Mouse (Mus musculus): ENCODE results near the gene Wdr83. TPM values are rescaled to one million over a fixed set of nuclear protein-coding genes. Genes with fewer than 3 reads are reported as not detected.

The Wdr83 gene
- total RNA-seq, 2 experiments from 2014 or later: 13.2 to 15.1 TPM

Small RNA genes within 50 kb of the gene (microRNA-seq; reads per million reads assigned to microRNA genes)
- 0 to 0.32 reads per million in 2 experiments for gene Gm23388
- 0 reads per million in 2 experiments for gene Mir7070

Other genes with a start within 250 kb of the Wdr83 start
- 10 to 100 TPM; 28.4 to 28.8 TPM for gene Gadd45gip1, start 249.8 kb downstream of the Wdr83 start, total RNA-seq (2021)
- gene Rad23a, start 240.6 kb downstream of the Wdr83 start, total RNA-seq (2021): 100 to 1,000 TPM; 122 to 124 TPM
- 100 to 1,000 TPM; 197 to 229 TPM for gene Calr, start 234.4 kb downstream of the Wdr83 start, total RNA-seq (2021)
- 10 to 100 TPM; 24.8 to 25.5 TPM for gene Farsa, start 224.3 kb downstream of the Wdr83 start, total RNA-seq (2021)
- 1 to 10 TPM; 2.1 to 2.6 TPM for gene Syce2, start 209.2 kb downstream of the Wdr83 start, total RNA-seq (2021)
- 10 to 100 TPM; 23.3 to 30.0 TPM for gene Gcdh, start 187.4 kb downstream of the Wdr83 start, total RNA-seq (2021)
- gene Klf1, start 179.4 kb downstream of the Wdr83 start, total RNA-seq (2021): under 1 TPM in 1 of 2 experiments, not detected in 1; 0.23 TPM
- gene Dnase2a, start 172.7 kb downstream of the Wdr83 start, total RNA-seq (2021): 1 to 10 TPM; 5.7 to 6.9 TPM
- under 1 TPM in 1 of 2 experiments, not detected in 1; 0.07 TPM for gene Mast1, start 143.9 kb downstream of the Wdr83 start, total RNA-seq (2021)
- gene Rtbdn, start 134.3 kb downstream of the Wdr83 start, total RNA-seq (2021): not detected
- not detected for gene Gm49661, start 111.9 kb downstream of the Wdr83 start, total RNA-seq (2021)
- gene Prdx2, start 111.7 kb downstream of the Wdr83 start, total RNA-seq (2021): 100 to 1,000 TPM; 224 to 248 TPM
- 10 to 100 TPM; 22.6 to 28.4 TPM for gene Rnaseh2a, start 111.5 kb downstream of the Wdr83 start, total RNA-seq (2021)
- gene Junb, start 102.6 kb downstream of the Wdr83 start, total RNA-seq (2021): 1 to 10 TPM; 6.2 to 6.3 TPM
- 1 to 10 TPM; 1.4 to 1.5 TPM for gene Hook2, start 90.7 kb downstream of the Wdr83 start, total RNA-seq (2021)
- gene Best2, start 66.8 kb downstream of the Wdr83 start, total RNA-seq (2021): not detected
- gene Asna1, start 56.0 kb downstream of the Wdr83 start, total RNA-seq (2021): 10 to 100 TPM; 44.3 to 44.9 TPM
- 10 to 100 TPM; 77.5 to 92.1 TPM for gene Trir, start 54.5 kb downstream of the Wdr83 start, total RNA-seq (2021)
- gene Tnpo2, start 44.4 kb downstream of the Wdr83 start, total RNA-seq (2021): 10 to 100 TPM; 24.6 to 27.9 TPM
- 1 to 10 TPM; 3.6 to 4.7 TPM for gene Fbxw9, start 21.3 kb downstream of the Wdr83 start, total RNA-seq (2021)
- not detected for gene Gm5741, start 13.3 kb downstream of the Wdr83 start, total RNA-seq (2021)
- 10 to 100 TPM; 18.2 to 20.2 TPM for gene Dhps, start 9.5 kb downstream of the Wdr83 start, total RNA-seq (2021)
- 10 to 100 TPM; 45.3 to 46.2 TPM for gene Wdr83os, start 566 bp downstream of the Wdr83 start, total RNA-seq (2021)
- gene Man2b1, start 2.0 kb upstream of the Wdr83 start, total RNA-seq (2021): 10 to 100 TPM; 13.6 to 14.0 TPM
- under 1 TPM; 0.86 to 0.92 TPM for gene Zfp791, start 41.8 kb upstream of the Wdr83 start, total RNA-seq (2021)
- not detected for gene Cks1brt, start 70.6 kb upstream of the Wdr83 start, total RNA-seq (2021)
- gene Olfr371, start 144.7 kb upstream of the Wdr83 start, total RNA-seq (2021): not detected
- 1 to 10 TPM; 7.2 to 9.5 TPM for gene Orc6, start 218.3 kb upstream of the Wdr83 start, total RNA-seq (2021)
- 10 to 100 TPM; 51.5 to 52.4 TPM for gene Vps35, start 218.5 kb upstream of the Wdr83 start, total RNA-seq (2021)